Mouse (Mus musculus) spleen, postnatal 14 days (tissue): Measurements from ENCODE around the gene S100a16.

Experiments used
- DNase-seq, 2 experiments: peaks; one replicate each; pipeline ENCODE4 v3.0.0; 2021 to 2022; ENCODE audit warnings: low spot score in 2 of 2

The S100a16 gene

GRCm38 (mm10) chr3:90517711-90518110 is 19.3 kb upstream of the S100a16 start:
- no peak for DNase-seq

DNA sequence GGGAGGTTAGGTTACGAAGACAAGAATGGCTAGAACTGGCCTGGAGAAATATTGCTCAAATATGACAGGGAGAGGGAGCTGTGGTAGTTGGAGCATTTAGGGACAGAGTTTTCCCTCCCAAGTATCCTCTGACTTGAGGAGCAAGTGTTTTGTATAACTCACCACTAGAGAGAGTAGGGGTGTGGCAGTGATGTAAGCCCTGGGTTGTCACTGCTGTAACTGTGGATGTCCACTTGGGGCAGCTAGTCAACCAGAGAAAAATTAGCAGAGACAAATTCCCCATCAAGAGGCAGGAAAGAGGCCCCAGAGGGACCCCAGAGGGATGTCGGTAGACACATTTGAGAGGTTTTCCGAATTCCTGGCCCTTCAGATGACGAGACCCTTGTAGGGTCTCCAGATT is 11.6 kb upstream of the S100a16 start:
- no peak for DNase-seq

DNA sequence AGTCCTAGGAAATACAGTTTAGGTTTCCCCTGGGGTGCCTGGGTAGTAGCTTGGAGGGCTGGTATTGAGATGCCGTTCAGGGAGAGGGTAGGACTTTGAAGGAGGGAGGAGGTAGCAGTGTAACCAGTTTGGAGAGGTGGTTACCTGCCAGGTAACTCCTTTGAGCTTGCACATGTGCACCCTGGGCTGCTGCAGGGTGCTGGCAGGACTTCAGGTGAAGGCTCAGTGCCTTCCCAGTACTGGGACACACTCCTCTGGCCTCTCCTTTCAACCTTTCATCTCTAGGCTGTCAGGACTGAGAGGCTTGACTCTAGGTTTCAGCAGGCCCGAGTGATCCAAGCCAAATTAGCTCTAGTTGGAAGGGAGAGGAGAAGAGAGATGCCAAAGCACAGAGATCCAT is 11.0 kb upstream of the S100a16 start:
- DNase-seq: no peak

- DNase-seq: no peak
These were observed 10.5 kb upstream of the S100a16 start, which contains the start of gene S100a14 for GRCm38 (mm10) chr3:90526580-90526979. Gene S100a14 (plus strand): TSS chr3:90526856.

GRCm38 (mm10) chr3:90527291-90527873 is 9.7 kb upstream of the S100a16 start:
- no peak for DNase-seq

- DNase-seq: no peak
These were observed 5.3 kb upstream of the S100a16 start for GRCm38 (mm10) chr3:90531713-90532112.

DNA sequence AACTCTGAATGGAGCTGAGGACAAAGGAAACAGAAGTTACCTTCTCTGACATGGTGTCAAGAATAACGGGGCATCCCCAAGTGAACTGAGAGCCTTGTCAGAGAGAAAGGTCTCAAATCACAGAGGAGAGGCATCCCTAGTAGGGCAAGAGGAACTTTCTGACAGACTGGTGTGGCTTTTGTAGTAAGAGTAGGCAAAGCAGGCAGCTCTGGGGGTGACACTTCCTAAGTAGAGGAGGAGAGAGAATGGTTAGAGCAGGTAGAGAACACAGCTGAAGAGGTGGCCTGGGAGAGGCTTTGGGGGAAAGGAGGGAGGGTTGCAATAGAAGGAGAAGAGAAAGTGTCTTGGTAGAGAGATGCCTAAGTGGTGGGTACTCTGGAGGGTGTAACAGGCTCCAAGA is 1.6 kb upstream of the S100a16 start:
- no peak for DNase-seq

- DNase-seq: no peak
These were observed 847 bp downstream of the S100a16 start for GRCm38 (mm10) chr3:90537905-90538296.

- DNase-seq: no peak
These were observed 3.9 kb downstream of the S100a16 start for GRCm38 (mm10) chr3:90540904-90541303.

DNA sequence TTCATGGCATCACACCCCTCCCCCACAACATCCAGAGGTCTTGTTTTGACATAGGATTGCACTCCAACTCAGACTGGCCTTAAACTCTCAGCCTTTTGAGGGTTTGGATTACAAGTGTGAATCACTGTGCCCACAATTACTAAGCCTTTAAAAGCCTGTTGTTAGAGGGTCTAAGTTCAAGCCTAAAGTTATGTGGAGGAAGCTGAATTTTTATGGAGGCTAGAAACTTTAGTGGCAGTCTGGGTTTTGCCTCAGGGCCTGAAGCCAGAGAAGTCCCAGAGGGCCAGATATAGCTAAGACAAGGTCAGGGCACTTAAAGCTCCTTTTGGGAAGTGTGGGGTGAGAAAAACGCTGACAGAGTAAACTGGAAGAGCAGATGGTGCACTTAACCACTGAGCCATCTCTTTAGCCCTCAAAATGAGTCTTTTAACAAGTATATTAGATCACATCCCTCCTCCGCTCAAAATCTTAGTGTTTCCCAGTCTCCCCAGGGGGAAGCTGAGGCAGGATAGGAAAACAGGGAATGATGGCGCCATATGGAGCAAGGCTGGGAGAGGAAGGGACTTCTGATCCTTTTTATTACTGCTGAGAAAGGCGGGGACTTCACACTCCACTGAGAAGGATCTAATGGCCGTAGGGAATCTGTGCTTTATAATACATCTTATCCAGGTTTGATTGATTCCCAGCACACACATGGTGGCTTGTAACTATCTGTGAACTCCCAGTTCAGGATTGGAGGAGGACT is 12.8 kb downstream of the S100a16 start:
- DNase-seq: no peak

- no peak for DNase-seq
These were observed 13.4 kb downstream of the S100a16 start for GRCm38 (mm10) chr3:90550421-90550790.

- no peak for DNase-seq
These were observed 15.2 kb downstream of the S100a16 start for GRCm38 (mm10) chr3:90552231-90552630.

DNA sequence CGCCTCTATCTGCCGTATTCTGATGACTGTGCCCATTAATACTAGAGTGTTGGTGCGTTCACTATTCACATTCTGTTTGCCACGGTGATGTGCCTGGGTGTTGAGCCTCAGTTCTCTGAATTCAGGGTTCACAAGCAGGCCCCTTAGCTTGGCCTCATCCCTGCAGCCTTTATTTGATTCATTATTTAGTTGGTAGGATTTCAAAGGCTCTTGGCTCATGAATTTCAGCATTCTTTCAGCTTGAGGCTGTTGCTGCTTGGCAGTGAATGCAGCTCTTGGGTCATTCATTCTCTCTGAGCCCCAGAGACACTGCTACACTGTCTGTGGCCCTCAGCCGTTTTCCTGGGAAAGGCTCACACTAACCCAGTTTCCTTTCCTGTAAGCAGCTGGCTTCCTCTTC is 18.9 kb downstream of the S100a16 start:
- no peak for DNase-seq

DNA sequence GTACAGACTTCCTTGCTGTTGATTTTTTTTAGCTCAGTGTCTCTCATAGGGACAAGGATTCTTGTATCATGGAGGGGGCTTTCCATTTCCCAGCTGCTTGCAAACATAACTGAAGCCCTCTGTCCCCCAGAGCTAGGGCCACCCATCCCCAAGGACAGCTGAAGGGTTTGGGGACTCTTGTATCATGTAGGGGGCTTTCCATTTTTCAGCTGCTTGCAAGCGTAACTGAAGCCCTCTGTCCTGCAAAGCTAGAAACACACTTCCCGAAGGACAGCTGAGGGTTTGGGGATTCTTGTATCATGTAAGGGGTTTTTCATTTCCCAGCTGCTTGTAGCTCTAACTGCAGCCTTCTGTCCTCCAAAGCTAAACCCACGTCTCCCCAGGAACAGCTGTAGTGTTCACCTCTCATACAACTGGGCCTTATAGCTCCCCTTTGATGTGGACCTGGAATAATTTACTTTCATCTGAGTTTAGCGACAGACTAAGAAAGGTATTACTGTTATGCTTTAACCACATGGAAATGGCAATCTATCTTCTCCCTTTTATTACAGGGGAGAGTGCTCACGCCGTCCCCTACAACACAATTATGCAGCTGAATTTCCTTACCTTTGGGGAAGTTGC is 23.1 kb downstream of the S100a16 start, which contains the start of gene S100a3:
S100a3 (plus strand) TSS at position 571 of the 621 bp plus-strand sequence.
- DNase-seq: no peak

GRCm38 (mm10) chr3:90574691-90575090 is 37.6 kb downstream of the S100a16 start:
- DNase-seq: no peak

GRCm38 (mm10) chr3:90575320-90575719 is 38.3 kb downstream of the S100a16 start:
- DNase-seq: no peak

DNA sequence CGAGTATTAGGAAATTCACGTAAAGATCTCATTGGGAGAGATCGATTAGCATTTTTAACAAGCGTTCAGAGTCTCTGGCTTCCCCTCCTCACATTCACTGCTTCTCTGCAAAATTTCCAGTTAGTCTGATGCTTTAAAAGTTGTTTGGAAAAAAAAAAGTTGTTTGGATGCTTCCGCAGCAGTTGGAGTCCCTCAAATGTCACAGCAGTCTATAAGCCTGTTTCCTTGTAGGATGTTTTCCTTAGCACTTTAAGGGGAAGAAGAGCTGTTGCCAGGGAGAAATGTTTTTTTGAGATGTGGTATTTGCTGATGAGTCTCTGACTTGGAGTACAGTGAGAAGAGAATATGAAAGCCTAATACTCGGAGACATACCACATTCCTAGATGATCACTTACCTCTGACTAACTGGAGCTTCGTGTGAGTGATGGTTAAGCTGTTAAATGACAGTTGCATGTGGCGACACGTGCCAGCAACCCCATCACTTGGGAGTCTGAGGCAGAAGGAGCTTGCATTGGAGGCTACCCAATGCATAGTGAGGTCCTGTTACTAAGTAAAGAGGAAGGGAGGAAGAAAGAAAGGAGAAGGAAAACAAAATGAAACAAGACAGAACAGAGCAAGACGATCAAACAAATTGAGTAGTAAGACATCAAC is 39.4 kb downstream of the S100a16 start:
- no peak for DNase-seq

- DNase-seq: no peak
These were observed 42.4 kb downstream of the S100a16 start for GRCm38 (mm10) chr3:90579433-90579832.

GRCm38 (mm10) chr3:90581141-90581540 is 44.1 kb downstream of the S100a16 start:
- DNase-seq: no peak

- DNase-seq: no peak
These were observed 45.1 kb downstream of the S100a16 start for GRCm38 (mm10) chr3:90582156-90582555.

GRCm38 (mm10) chr3:90582556-90582955 is 45.5 kb downstream of the S100a16 start:
- DNase-seq: no peak

DNA sequence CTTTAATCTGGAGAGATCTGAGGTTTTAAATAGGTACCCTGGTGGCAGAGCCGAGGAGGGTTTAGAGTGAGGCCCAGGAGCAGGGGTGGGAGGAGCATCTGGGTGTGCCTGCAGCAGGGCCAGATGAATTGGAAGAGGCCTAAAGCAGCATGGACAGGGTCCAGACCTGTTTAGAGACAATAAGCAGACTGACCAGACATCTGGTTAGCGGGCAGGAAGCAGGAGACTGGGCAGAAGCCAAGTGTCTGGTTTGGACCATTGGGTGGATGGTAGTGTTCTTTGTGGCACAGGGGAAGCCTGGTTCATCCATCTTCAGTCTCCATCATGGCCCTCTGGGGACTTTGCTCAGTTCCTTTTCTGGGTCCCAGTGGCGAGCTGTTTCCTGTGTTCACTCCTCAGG is 46.8 kb downstream of the S100a16 start:
- no peak for DNase-seq

DNA sequence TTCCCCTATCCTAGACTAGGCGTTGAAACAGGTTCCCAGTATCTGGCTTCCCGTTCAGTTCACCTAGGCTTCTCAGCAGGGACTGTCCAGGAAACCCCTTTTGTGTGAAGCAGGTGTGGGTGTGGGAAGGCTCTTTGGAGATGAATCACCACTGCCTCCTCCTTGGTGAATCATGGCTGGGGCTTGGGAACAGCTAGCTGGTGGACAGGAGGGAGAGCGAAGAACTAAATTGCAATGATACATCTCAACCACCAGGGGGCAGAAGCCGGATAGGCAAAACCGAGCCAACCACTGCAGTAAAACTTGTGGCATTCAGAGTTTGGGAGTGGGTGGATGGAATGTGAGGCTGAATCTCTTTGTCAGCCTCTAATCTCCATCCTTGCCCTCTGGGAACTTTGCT is 48.5 kb downstream of the S100a16 start:
- peak in 1 of 2 experiments; percentile 38 for DNase-seq
